Mouse (Mus musculus) left cerebral cortex, postnatal 14 days (tissue): ENCODE measurements around the gene Cry2. TPM values are rescaled to one million over a fixed set of nuclear protein-coding genes. Genes with fewer than 3 reads are reported as not detected.
"Not testable (repeated sequence)": the region's sequence is repeated elsewhere in the genome, so short reads cannot be mapped to it uniquely, and the experiment has no call there.

ENCODE experiments used
- DNase-seq, 2 experiments: peaks; one replicate each; pipeline ENCODE4 v3.0.0; 2021 to 2022; ENCODE audit warnings: low spot score in 2 of 2, mixed read lengths in 1 of 2
- intact Hi-C: fragments of 180-260 bp; cut with DNase I; formaldehyde crosslinking; loops from one replicate; pipeline ENCODE4 v1.15.1; 2025
- long read RNA-seq, 2 experiments: library from polyadenylated mRNA; stranded (forward); transcript quantifications; one replicate each; pipeline ENCODE4 v2.0.0; 2021
- total RNA-seq, 2 experiments: library from RNA; stranded (reverse); gene quantifications; 2 replicates each; pipeline ENCODE4 v1.2.3; 2021

The Cry2 gene
- 100 to 1,000 TPM; 109 to 116 TPM for total RNA-seq
- long read RNA-seq, experiment 1, transcript Cry2-201 (12 exons, 3,976 nt): major isoform, 94 of 129 reads
- long read RNA-seq, experiment 1, partial matches to known transcripts: 5 of 129 reads
- long read RNA-seq, experiment 1, other reads (novel, unspliced or antisense): 30 of 129 reads
- long read RNA-seq, experiment 2, transcript Cry2-201 (12 exons, 3,976 nt): major isoform, 90 of 132 reads
- long read RNA-seq, experiment 2, partial matches to known transcripts: 13 of 132 reads
- long read RNA-seq, experiment 2, other reads (novel, unspliced or antisense): 27 of 132 reads

- intact Hi-C loops: loop anchor here (5.0 to 10.0 kb wide), 3 partner anchors 41 to 249 kb away; no protein-coding TSS in a partner anchor
- DNase-seq: peak; percentile 99 to 100
Observed at GRCm38 (mm10) chr2:92433578-92434374, at the start of gene Cry2. TSS of gene Cry2 (minus strand) at chr2:92434043.

- intact Hi-C loops: no loop called here
- DNase-seq: no peak
Observed at GRCm38 (mm10) chr2:92483505-92483904, 49.7 kb upstream of the Cry2 start.

- no peak for DNase-seq
- intact Hi-C loops: no loop called here
Observed at GRCm38 (mm10) chr2:92482551-92482950, 48.7 kb upstream of the Cry2 start.

- intact Hi-C loops: no loop called here
- DNase-seq: no peak
Observed at GRCm38 (mm10) chr2:92478313-92478688, 44.5 kb upstream of the Cry2 start.

- intact Hi-C loops: no loop called here
- DNase-seq: peak in 1 of 2 experiments; percentile 46
Observed at GRCm38 (mm10) chr2:92477672-92478312, 43.9 kb upstream of the Cry2 start.

GRCm38 (mm10) chr2:92476580-92476979, 42.7 kb upstream of the Cry2 start:
- not testable (repeated sequence) for DNase-seq

GRCm38 (mm10) chr2:92475711-92476110, 41.9 kb upstream of the Cry2 start:
- no peak for DNase-seq
- intact Hi-C loops: no loop called here

More at GRCm38 (mm10) chr2:92476580-92476979, 42.7 kb upstream of the Cry2 start:
- intact Hi-C loops: not testable (repeated sequence)

GRCm38 (mm10) chr2:92474920-92475319, 41.1 kb upstream of the Cry2 start:
- no peak for DNase-seq
- intact Hi-C loops: no loop called here

- DNase-seq: no peak
- intact Hi-C loops: no loop called here
Observed at GRCm38 (mm10) chr2:92471886-92472670, 38.2 kb upstream of the Cry2 start.

GRCm38 (mm10) chr2:92464690-92465089, 30.8 kb upstream of the Cry2 start:
- no peak for DNase-seq
- intact Hi-C loops: no loop called here

- no peak for DNase-seq
- intact Hi-C loops: no loop called here
Observed at GRCm38 (mm10) chr2:92461215-92461614, 27.4 kb upstream of the Cry2 start.

- DNase-seq: no peak
- intact Hi-C loops: no loop called here
Observed at GRCm38 (mm10) chr2:92459921-92460707, 26.3 kb upstream of the Cry2 start, which contains the start of gene Slc35c1. TSS of gene Slc35c1 (minus strand) at chr2:92460538.

GRCm38 (mm10) chr2:92459141-92459920, 25.5 kb upstream of the Cry2 start:
- intact Hi-C loops: no loop called here

GRCm38 (mm10) chr2:92458481-92458880, 24.6 kb upstream of the Cry2 start:
- DNase-seq: no peak
- intact Hi-C loops: no loop called here

More at GRCm38 (mm10) chr2:92459141-92459920, 25.5 kb upstream of the Cry2 start:
- DNase-seq: peak; percentile 72 to 84

GRCm38 (mm10) chr2:92456970-92457530, 23.2 kb upstream of the Cry2 start:
- DNase-seq: no peak
- intact Hi-C loops: no loop called here

- DNase-seq: no peak
- intact Hi-C loops: no loop called here
Observed at GRCm38 (mm10) chr2:92455704-92456103, 21.9 kb upstream of the Cry2 start.

GRCm38 (mm10) chr2:92454166-92454565, 20.3 kb upstream of the Cry2 start:
- intact Hi-C loops: no loop called here
- DNase-seq: no peak
